Mouse (Mus musculus): ENCODE data around the gene Ptpn14. TPM values are rescaled to one million over a fixed set of nuclear protein-coding genes. Genes with fewer than 3 reads are reported as not detected.

Ptpn14 gene
- polyA plus RNA-seq, 1 experiment, result 7.1 TPM

GRCm38 (mm10) chr1:189897861-189898260 lies 169.8 kb downstream of the Ptpn14 start:
- no peaks in the 10 kb centered on the region for H3K36me3 ChIP-seq (ENCODE audit: control insufficient read depth, insufficient read depth, low read length)
- H3K27ac ChIP-seq (ENCODE audit: insufficient read depth, low read length), result no peak overlapping the region
- H3K4me3 ChIP-seq (ENCODE audit: extremely low read depth, insufficient read depth, insufficient read length), result no peak overlapping the region
- no peaks in the 10 kb centered on the region for H3K27me3 ChIP-seq (ENCODE audit: control insufficient read depth, insufficient read depth, low read length)
- H3K4me1 ChIP-seq (ENCODE audit: control insufficient read depth, insufficient read depth, insufficient read length), result no peaks in the 10 kb centered on the region
- TF ChIP-seq CTCF (IDR thresholded peaks at IDR 0.05; ENCODE audit: extremely low read depth, insufficient read depth, insufficient read length, insufficient replicate concordance) (no peak), POLR2A (IDR thresholded peaks at IDR 0.05; ENCODE audit: low read depth, low read length) (no peak)
- DNase-seq (ENCODE audit: low read depth in 1 of 2, low spot score in 2 of 2), result no peak
- WGBS, result 92% methylated on average over 9 of the region's 9 CpGs

- no peak for DNase-seq (ENCODE audit: low read depth in 1 of 2, low spot score in 2 of 2)
- no peaks in the 10 kb centered on the region for H3K4me1 ChIP-seq (ENCODE audit: control insufficient read depth, insufficient read depth, insufficient read length)
- H3K27me3 ChIP-seq (ENCODE audit: control insufficient read depth, insufficient read depth, low read length), result no peaks in the 10 kb centered on the region
- no peaks in the 10 kb centered on the region for H3K36me3 ChIP-seq (ENCODE audit: control insufficient read depth, insufficient read depth, low read length)
- 95% methylated on average over 13 of the region's 13 CpGs for WGBS
- H3K27ac ChIP-seq (ENCODE audit: insufficient read depth, low read length), result no peak overlapping the region
- no peak for TF ChIP-seq POLR2A (IDR thresholded peaks at IDR 0.05; ENCODE audit: low read depth, low read length)
- no peak for TF ChIP-seq CTCF (IDR thresholded peaks at IDR 0.05; ENCODE audit: extremely low read depth, insufficient read depth, insufficient read length, insufficient replicate concordance)
- H3K4me3 ChIP-seq (ENCODE audit: extremely low read depth, insufficient read depth, insufficient read length), result no peak overlapping the region
Observed at GRCm38 (mm10) chr1:189898708-189899107, 170.6 kb downstream of the Ptpn14 start.

- whole genome bisulfite sequencing, result 96% methylated on average over 6 of the region's 6 CpGs
- no peak for DNase-seq (ENCODE audit: low read depth in 1 of 2, low spot score in 2 of 2)
Observed at GRCm38 (mm10) chr1:189899526-189899925, 171.5 kb downstream of the Ptpn14 start.

GRCm38 (mm10) chr1:189902413-189902812 lies 174.3 kb downstream of the Ptpn14 start:
- TF ChIP-seq CTCF (IDR thresholded peaks at IDR 0.05; ENCODE audit: extremely low read depth, insufficient read depth, insufficient read length, insufficient replicate concordance) (no peak), POLR2A (IDR thresholded peaks at IDR 0.05; ENCODE audit: low read depth, low read length) (no peak)
- DNase-seq (ENCODE audit: low read depth in 1 of 2, low spot score in 2 of 2), result no peak

More at GRCm38 (mm10) chr1:189899526-189899925, 171.5 kb downstream of the Ptpn14 start:
- H3K4me1 ChIP-seq (ENCODE audit: control insufficient read depth, insufficient read depth, insufficient read length), result no peaks in the 10 kb centered on the region
- no peak for TF ChIP-seq CTCF (IDR thresholded peaks at IDR 0.05; ENCODE audit: extremely low read depth, insufficient read depth, insufficient read length, insufficient replicate concordance)
- TF ChIP-seq POLR2A (IDR thresholded peaks at IDR 0.05; ENCODE audit: low read depth, low read length), result no peak
- H3K4me3 ChIP-seq (ENCODE audit: extremely low read depth, insufficient read depth, insufficient read length), result no peak overlapping the region
- H3K36me3 ChIP-seq (ENCODE audit: control insufficient read depth, insufficient read depth, low read length), result no peaks in the 10 kb centered on the region
- H3K27ac ChIP-seq (ENCODE audit: insufficient read depth, low read length), result no peak overlapping the region
- H3K27me3 ChIP-seq (ENCODE audit: control insufficient read depth, insufficient read depth, low read length), result no peaks in the 10 kb centered on the region

GRCm38 (mm10) chr1:189903169-189903568 lies 175.1 kb downstream of the Ptpn14 start:
- no peak overlapping the region for H3K27ac ChIP-seq (ENCODE audit: insufficient read depth, low read length)
- H3K27me3 ChIP-seq (ENCODE audit: control insufficient read depth, insufficient read depth, low read length), result no peaks in the 10 kb centered on the region
- H3K4me3 ChIP-seq (ENCODE audit: extremely low read depth, insufficient read depth, insufficient read length), result no peak overlapping the region
- DNase-seq (ENCODE audit: low read depth in 1 of 2, low spot score in 2 of 2), result no peak
- WGBS, result 94% methylated on average over 11 of the region's 11 CpGs
- no peak for TF ChIP-seq POLR2A (IDR thresholded peaks at IDR 0.05; ENCODE audit: low read depth, low read length)
- TF ChIP-seq CTCF (IDR thresholded peaks at IDR 0.05; ENCODE audit: extremely low read depth, insufficient read depth, insufficient read length, insufficient replicate concordance), result no peak
- no peaks in the 10 kb centered on the region for H3K4me1 ChIP-seq (ENCODE audit: control insufficient read depth, insufficient read depth, insufficient read length)
- H3K36me3 ChIP-seq (ENCODE audit: control insufficient read depth, insufficient read depth, low read length), result no peaks in the 10 kb centered on the region

More at GRCm38 (mm10) chr1:189902413-189902812, 174.3 kb downstream of the Ptpn14 start:
- Histone ChIP-seq H3K4me3 (ENCODE audit: extremely low read depth, insufficient read depth, insufficient read length) (no peak overlapping the region), H3K4me1 (ENCODE audit: control insufficient read depth, insufficient read depth, insufficient read length) (no peaks in the 10 kb centered on the region), H3K27me3 (ENCODE audit: control insufficient read depth, insufficient read depth, low read length) (no peaks in the 10 kb centered on the region), H3K36me3 (ENCODE audit: control insufficient read depth, insufficient read depth, low read length) (no peaks in the 10 kb centered on the region), H3K27ac (ENCODE audit: insufficient read depth, low read length) (no peak overlapping the region)
- 93% methylated on average over 9 of the region's 9 CpGs for WGBS

- no peaks in the 10 kb centered on the region for H3K36me3 ChIP-seq (ENCODE audit: control insufficient read depth, insufficient read depth, low read length)
- no peak for TF ChIP-seq CTCF (IDR thresholded peaks at IDR 0.05; ENCODE audit: extremely low read depth, insufficient read depth, insufficient read length, insufficient replicate concordance)
- no peak for TF ChIP-seq POLR2A (IDR thresholded peaks at IDR 0.05; ENCODE audit: low read depth, low read length)
- H3K4me3 ChIP-seq (ENCODE audit: extremely low read depth, insufficient read depth, insufficient read length), result no peak overlapping the region
- no peaks in the 10 kb centered on the region for H3K4me1 ChIP-seq (ENCODE audit: control insufficient read depth, insufficient read depth, insufficient read length)
- DNase-seq (ENCODE audit: low read depth in 1 of 2, low spot score in 2 of 2), result no peak
- 84% methylated on average over 13 of the region's 13 CpGs for WGBS
- no peaks in the 10 kb centered on the region for H3K27me3 ChIP-seq (ENCODE audit: control insufficient read depth, insufficient read depth, low read length)
- H3K27ac ChIP-seq (ENCODE audit: insufficient read depth, low read length), result no peak overlapping the region
Observed at GRCm38 (mm10) chr1:189910685-189911345, 182.7 kb downstream of the Ptpn14 start.

- Histone ChIP-seq H3K4me1 (ENCODE audit: control insufficient read depth, insufficient read depth, insufficient read length) (no peaks in the 10 kb centered on the region), H3K36me3 (ENCODE audit: control insufficient read depth, insufficient read depth, low read length) (no peaks in the 10 kb centered on the region), H3K27ac (ENCODE audit: insufficient read depth, low read length) (no peak overlapping the region), H3K27me3 (ENCODE audit: control insufficient read depth, insufficient read depth, low read length) (no peaks in the 10 kb centered on the region), H3K4me3 (ENCODE audit: extremely low read depth, insufficient read depth, insufficient read length) (no peak overlapping the region)
- no peak for TF ChIP-seq POLR2A (IDR thresholded peaks at IDR 0.05; ENCODE audit: low read depth, low read length)
- TF ChIP-seq CTCF (IDR thresholded peaks at IDR 0.05; ENCODE audit: extremely low read depth, insufficient read depth, insufficient read length, insufficient replicate concordance), result no peak
- DNase-seq (ENCODE audit: low read depth in 1 of 2, low spot score in 2 of 2), result no peak
- 94% methylated on average over 21 of the region's 21 CpGs for WGBS
Observed at GRCm38 (mm10) chr1:189913093-189913760, 185.2 kb downstream of the Ptpn14 start.

Measured in spleen, adult 2 months (tissue).